Mouse (Mus musculus) urinary bladder, postnatal 10 days (tissue): ENCODE measurements around the gene Cbx8.

Source experiments
- DNase-seq: peaks from one replicate; pipeline ENCODE4 v3.0.0; 2022; ENCODE audit warnings: low spot score

The Cbx8 gene

DNA sequence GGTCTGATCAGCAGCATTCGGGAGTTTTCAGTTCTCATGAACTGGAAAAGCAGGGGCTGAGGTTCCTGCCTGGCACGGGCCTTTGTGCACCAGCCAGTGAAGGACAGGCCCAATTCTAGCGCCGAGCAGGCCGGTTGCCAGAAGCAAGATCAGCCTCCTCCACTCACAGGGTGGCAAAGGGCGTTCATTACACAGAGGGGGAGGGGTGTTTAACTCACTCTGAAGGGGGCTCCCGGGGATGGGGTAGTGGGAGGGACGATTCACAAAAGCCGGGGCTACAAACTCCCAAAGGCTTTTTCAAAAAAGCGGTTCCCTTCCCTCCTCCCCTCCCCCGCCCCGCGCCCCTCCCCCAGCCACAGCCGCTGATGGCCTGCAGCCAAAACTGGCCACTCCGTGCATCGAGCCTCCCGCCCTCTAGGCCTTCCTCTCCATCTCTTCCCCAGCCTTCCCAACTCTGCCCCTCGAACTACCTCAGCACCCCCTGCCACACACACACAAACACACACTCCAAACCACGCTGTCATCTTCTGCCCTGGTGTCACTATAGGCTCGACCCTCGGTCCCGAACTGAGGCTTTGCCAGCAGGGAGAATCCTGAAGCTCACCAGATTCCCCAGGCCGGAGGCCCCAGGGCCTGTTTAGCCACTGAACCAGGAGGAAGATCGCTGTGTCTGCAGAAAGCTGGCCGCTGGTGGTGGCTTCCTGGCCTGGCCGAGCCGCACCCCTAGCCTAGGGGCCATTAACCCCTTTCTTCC, 38.1 kb upstream of the Cbx8 start:
- DNase-seq, result no peak

DNA sequence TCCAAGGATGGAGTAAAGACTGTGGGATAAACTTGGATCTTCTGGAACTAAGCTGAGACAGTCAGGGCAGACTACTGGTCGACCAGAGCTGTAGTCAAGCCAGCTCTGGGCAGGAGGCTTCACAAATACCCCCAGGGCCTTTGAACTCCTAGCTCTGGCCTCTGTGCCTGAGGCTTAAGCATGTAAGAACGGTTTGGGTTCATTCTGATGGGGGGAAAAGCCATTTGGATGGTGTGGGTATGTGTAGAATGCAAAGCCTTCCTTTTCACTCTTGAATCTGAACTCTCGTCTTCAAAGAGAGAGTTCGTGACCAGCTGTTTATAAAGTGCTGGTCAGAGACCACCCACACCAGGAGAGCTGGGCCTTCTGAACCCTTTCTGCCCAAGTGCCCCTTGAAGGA, 37.0 kb upstream of the Cbx8 start:
- no peak for DNase-seq

DNA sequence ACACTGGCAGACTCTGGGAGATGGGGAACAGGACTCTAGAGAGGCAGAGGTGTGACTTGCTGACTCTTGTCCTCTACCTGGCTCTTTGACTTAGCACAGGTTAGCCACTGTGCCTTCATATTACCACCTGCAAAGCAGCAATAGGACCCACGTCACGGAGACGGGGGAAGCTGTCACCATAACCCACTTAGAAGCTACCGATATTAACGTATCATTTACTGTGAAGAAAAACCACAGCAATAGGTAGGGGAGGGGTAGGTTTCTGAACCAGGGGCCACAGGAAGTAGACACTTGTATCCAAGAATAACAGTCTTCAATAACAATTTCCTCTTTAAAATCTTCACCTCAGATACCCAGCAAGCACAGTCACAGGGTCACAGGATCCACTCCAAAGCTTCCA, 35.0 kb upstream of the Cbx8 start:
- DNase-seq, result no peak

DNA sequence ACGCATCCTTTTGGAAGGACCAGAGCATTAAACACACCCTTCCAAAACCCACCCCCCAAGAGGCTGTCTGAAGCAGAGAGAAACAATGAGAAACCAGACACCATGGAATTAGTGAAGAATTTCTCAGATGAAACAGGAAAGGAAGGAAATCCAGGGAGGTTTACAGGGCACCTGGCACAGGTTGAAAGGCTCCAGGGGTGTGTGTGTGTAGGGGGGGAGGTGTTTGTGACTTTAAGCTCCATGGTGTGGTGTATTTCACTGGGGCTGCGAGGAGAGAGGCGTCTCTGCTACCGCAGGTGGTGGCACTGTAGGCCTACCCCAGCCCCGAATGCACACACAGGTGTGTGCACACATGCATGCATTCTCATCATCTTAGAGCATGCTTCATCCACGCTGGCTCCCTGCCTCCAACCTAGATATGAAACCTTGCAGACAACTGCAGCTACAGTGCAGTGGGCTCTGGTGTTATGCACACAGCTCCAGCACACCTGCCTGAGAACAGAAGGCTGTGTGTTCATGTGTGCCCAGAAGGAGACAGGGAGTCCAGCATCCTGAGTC, 33.2 kb upstream of the Cbx8 start:
- no peak for DNase-seq

DNA sequence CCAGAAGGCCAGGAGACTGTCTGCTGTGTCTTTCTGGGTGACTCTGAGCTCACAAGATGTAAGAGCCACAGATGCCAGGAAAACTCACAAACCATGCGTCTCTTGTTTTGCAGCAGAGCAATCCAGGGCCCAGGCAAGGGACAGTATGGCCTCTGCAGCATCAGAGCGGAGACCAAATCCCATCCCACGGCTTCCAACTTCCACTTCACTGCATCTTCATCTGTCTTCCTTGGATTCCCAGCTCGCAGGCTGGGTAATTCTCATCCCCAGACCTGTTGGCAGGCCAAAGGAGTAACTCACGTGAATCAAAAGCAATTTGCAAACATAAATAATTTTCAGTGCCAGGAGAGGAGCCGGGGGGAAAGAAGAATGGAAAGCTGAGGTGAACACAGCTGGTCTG, 32.2 kb upstream of the Cbx8 start:
- DNase-seq, result no peak

DNA sequence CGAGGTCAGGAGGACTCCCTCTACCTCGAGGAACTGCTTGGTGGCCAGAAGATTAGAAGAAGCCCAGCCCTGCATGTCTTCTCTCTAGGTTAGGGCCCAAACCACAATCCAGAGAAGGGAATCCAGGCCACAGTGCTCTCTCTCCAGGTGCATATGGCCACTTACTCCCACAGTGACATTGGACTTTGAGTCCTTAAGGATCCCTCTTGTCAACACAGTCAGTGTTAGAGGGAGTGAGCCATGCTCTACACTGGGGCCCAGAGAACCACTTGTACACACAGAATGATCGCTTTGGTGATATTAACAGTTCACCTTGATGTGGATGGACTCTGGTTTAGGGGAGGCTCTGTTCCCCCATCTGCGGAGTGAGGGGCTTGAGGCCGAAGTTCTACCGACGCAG, 31.5 kb upstream of the Cbx8 start:
- DNase-seq, result no peak

DNA sequence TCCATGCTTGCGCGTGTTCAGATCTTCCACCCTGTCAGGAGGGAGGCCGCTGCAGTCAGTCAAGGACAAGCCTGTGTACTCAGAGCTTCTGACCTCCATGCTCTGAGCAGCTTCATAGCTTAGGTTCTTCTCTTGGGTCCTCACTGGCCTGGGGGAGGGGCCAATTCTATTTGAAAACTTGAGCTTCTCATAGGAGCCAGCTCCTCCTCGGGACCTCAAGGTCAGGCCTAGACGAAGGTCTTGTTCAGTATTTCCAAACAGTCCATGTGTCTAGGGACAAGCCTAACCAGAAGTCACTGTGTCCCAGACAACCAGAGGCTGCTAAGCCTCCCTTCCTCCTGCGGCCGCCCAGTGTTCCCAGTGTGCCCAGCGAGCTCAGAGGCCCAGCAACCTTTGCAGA, 26.1 kb upstream of the Cbx8 start:
- DNase-seq, result no peak

DNA sequence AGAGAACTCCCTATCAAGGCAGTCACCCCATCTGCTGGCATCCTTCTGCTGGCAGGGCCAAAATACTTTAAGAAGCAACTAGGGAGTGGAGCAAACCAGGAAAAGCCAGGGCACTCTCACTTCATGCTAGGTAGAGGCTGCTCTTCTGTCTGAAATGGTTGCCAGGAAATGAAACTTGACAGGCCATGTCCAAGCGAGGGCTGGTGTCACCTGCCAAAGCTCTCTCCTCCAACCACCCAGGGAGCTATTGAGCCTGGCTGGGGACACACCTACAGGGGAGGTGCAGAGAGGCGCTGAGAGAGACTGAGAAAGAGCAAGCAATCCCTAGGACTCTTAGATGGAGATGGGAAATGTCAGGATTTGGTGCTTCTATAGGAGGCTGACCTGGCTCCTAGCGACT, 18.5 kb upstream of the Cbx8 start:
- DNase-seq, result no peak

DNA sequence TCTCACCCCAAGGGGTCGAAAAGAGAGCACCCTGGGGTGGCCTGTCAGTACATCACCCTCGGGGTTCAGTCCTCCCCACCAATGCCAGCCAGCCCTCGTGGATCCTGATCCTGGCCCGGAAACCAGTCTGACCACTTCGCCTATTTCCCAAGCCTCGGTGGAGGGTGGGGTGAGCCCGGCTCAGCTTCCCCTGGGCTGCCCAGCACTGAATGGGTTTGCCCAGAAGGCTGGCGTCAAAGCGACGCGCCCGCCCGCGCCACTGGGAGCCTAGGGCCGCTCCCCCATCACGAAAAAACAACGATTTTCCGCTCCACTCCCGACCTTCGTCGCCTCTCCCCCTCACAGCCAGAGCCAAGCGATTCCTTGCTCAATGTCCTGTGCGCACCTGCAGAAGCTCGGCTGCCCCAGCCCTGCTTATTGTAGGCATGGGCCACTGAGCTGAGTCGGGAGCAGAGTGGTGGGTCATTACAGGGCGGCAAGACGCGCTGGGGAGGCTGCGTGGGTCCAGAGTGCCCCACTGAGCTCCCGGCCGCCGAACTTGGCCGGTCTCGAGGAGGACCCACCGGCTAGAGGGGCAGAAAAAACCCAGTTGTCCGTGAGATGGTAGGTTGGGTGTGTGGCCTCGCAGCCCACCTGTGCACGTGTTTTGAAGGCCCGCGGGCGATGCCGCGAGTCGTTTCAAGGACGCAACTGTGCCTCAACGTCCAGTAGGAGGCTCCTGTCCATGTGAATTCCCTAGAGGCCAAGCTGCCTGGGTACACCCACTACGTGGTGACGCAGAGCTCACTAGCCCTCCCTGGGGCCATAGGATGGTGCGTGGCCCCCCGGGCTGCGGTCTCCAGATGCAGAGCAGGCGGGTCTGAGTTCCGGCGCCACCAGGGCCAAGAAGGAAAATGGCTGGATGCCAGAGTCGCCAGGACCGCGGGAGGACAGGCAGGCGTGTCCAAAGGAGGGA, 17.5 kb upstream of the Cbx8 start:
- DNase-seq, result no peak

DNA sequence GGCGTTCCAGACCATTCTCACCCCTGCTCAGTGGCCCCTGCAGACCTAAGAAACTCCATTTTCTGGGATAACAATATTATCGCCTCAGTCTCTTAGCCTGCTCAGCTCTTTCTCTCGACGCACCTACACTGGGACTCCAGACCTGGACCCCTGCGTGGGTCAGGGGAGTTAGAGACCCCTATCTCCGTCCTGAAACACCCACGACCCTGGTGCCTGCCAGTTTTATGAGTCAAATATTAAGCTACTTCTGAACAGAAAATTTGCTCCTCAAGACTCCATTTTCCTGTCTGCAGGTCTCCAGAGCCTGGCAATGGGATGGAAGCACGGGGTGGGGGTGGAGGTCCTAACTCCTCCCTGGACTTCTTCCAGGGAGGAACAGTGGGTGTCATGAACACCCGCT, 16.5 kb upstream of the Cbx8 start:
- DNase-seq, result no peak

DNA sequence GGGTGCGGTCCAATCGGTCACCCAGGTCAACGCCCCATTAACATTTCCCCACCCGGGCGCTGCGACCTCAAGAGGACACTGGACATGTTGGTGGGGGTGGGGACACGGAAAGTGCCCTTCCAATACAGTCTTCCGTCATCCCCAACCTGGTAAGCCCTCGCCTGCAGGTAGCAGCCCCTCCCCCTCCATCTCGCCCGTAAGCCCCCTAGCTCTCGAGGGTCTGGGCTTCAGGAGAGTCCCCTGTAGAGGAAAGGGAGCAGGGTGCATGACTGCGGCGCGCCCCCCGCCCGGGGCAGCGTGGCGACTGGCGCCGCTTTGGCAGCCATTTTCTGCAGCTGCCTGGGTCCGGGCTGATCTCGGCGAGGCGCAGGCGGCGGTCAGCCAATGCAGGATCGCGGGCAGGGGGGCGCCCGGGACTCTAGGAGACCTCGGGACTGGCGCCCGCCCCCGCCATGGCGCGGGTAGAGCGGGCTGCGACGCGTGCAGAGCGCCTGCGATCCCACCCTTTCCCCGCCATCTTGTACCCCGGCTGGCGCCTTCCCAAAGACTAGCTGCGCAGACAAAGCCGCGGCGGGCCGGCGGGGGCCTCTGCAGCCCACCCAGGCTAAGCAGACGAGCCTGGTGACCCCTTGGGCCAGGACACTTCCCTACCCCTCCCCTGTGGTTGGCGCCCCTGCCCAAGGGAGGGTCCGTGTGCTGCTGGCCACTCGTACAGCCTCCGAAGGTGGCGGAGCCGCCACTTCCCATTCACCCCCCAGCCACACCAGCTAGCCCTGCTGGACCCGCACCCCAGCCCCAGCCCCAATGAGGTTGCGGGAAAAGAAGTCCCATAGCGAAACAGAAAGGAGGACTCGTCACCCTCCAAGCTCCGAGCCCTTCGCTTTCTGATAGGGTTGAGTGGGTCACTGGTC, 15.8 kb upstream of the Cbx8 start:
- no peak for DNase-seq

DNA sequence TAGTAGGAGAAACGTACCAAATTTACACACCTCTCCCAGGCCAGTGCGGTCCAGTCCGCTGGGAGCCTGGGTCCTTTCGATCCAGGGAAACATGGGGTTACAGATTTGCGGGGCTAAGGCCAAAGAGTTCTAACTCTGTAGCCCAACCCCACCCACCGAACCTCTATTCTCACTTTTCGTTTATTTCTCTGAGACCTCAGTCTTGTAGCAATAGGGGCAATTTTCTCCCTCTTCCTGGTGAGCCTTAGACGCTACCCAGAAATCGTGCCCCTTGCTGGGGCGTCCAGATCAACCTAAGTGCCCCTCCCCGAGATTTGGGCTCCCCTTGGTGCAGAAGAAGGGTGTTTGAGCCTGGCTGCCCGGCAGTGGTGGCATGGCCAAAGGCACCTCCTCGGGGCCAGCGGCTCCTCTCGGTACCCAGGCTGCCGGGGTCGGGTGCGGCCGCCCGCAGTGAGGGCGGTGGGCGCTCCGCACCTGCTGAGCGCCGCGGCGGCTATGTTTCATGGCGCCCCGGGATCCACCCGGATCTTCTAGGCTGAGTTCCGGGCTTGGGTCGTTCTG, 14.9 kb upstream of the Cbx8 start:
- DNase-seq, result no peak

DNA sequence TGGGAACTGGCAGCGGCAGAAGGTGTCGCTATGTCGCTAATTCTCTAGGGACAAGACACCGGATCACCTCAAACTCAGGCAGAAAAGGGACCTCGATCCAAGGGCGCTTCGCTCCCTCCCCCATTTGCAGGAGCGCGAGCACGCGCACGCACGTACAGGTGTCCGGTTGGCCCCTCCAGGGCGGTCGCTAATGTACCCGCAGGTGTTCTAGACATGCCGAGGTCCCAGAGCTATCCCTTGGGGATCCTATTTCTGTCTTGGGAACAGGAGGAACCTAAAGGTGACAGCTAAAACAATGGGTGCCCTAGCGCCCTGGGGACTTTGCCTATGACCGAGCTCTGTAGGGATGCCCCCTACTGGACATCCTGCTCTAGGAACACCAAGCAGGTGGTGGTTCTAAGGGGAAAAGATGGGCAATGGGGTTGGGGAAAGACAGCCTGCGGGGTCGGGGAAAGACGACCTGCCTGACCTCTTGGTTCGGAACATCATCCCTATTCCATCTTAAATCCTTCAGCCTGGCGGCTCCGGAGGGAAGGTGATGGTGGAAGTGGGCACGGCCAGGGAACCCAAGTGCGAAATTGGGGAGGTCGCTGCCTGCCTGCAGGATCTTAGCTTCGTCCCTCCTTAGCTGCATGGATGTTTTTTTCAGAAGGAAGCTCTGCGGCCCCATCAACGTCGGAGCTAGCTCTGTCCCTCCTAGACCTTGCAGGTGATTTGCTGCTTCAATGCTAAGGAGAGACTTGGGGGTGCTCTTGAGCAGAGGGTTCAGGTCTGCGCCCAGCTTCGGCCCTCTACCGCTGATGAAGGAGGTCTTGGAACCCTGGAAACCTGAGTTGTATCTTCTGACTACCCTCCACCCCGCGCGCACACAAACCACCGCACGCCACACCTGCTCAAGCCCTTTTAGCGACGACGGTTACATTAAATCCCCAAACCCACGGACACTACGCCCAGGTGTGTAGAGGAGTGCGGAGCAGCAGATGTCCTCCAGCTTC, 13.9 kb upstream of the Cbx8 start:
- DNase-seq, result no peak

DNA sequence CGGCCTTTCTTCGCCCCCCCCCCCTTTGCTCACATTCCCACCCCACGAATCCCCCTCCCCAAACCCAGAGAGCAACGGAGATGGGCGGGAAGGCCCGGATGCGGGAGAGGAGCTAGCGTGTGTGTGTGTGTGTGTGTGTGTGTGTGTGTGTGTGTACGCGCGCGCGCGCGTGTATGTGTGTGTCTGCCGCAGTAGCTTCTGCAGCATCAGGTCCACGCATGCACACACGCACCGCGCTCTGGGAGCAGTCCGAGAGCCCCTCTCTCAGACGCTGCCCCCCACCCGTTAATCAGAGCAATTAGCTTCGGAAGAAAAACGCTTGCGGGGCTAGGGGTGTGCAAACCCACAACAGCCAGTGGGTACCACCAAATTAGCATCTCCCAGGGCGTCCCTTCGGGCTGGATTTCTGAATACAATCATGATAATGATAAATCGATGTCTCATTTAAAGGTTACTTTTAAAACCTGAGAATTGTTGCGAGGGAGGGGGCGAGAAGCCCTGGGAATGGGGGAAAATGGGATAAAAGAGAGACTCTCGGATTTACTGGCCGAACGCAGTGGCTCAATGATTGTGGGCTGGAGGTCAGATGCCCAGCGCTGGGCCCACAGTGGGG, 13.1 kb upstream of the Cbx8 start:
- DNase-seq, result no peak

DNA sequence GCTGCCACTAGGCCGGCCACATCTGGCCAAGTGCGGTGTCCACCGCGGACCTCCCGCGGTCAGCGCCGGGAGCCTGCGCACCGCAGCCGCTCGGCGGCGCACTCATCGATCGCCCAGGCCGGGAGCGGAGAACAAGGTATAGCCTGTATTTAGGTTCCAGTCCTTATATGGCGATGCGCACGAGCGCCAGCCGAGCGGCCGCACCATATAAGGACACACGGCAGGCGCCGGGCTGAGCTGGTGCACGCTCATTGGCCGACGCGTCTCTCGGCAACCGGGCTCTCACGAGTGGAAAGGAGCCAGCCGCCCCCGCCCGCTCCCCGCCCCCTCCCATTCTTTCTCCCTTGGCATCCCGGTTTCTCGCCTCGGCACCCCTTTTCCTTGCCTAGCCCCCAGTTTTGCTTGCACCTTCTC, 12.5 kb upstream of the Cbx8 start:
- DNase-seq, result no peak

DNA sequence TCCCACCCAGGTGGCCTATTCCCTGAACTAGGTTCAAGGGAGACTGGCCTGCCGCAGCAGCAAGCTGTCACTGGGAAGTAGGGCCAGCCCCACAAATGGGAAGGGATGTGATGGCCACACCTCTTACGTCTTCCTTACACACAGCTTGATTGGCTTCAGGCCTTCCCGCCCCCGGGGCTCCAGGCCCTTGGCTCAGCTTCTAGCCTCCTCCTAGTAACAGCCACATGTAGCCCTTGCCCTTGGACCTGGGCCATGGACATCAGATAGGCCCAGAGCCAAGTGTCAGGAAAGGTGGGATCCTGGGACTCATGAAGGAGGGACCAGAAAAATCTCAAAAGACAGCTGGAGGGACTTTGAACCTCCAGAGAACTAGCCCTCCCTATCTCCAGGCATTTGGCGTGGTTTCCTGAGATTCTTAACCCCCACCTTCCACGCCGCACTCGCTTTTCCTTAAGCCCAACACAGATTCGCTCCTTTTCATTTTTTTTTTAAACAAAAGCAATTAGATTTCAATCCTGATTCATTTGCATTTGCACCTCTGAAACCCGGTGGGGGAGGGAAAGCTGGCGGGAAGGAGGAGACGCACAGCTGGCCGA, 12.0 kb upstream of the Cbx8 start:
- no peak for DNase-seq

DNA sequence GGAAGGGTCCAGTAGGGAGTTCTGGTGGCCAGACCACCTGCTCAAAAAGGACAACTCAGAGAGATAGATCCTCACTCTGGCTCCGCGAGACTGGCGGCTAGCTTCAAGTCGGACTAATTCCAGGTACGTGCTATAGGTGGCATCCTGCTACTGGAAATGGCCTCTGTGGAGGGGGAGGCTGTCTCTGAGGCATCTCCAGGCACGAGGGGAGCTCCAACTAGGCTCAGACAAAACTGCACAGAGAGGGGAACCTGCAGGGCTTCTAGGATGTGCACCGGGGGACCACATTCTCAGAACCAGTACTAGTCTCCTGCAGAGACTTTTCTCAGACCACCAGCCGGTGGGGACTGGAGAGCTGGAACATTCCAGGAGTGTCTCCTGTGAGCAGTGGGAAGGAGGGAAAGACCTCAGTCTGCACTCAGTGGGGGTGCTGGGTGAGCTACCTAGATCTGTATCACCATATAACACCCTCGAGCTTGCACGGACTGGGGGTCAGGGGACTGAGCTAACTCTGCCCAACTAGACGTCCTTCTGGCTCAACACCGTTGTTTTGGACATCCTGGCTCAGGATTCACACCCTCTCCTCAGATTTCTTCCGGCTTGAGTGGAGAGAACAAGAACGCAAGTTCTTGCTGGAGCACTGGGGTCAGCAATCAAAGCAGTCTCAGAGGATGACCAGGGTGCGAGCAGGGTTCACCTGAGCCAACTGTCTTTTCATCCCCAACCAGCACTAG, 11.3 kb upstream of the Cbx8 start:
- DNase-seq, result no peak

DNA sequence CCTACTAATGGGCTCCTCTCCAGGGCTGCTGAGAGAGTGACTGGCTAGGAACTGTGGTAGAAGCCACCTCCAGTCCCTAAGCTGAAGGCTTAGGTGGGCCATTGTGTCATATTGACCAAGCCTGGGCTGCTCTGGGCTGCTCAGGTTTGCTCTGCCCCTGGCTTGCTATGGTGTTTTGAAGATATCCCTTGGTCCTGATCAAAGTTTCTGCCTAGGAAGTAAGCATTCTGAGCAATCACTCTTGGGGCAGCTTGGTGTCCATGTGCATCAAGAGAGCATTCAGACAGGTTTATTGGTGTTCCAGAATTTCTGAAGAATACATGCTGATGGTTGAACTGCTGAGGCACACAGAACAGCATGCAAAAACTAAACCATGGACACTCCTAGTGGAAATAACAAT, 10.7 kb upstream of the Cbx8 start:
- DNase-seq, result no peak

DNA sequence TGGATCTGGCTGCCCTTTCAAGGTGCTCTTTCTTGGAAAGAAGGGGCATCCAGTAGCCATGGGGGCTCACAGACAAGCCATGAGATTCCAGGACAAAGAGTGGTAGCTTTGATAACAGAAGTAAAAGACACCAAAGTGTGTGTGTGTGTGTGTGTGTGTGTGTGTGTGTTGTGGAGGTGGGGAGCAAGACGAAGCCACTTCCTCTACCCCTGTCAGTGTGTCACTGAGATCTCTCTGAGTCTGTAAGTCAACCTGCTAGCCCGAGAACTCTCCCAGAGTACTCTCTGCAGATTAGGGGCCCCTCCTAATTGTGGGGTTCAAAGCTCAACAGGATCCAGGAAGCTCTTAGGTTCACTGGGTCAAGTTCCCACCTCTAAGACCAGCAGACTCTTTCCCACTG, 9.6 kb upstream of the Cbx8 start:
- DNase-seq, result no peak
